Mouse (Mus musculus) left cerebral cortex, postnatal 10 days (tissue): ENCODE results near the gene Adora3. TPM values are rescaled to one million over a fixed set of nuclear protein-coding genes. Genes with fewer than 3 reads are reported as not detected.
"Not testable (repeated sequence)": the region's sequence is repeated elsewhere in the genome, so short reads cannot be mapped to it uniquely, and the experiment has no call there.

ENCODE experiments used
- DNase-seq, 2 experiments: peaks; one replicate each; pipeline ENCODE4 v3.0.0; 2021 to 2022; ENCODE audit warnings: low spot score in 2 of 2, mixed read lengths in 1 of 2; ENCODE audit errors: extremely low spot score in 1 of 2
- intact Hi-C: fragments of 180-260 bp; cut with DNase I; formaldehyde crosslinking; loops from one replicate; pipeline ENCODE4 v1.15.1; 2025
- total RNA-seq, 2 experiments: library from RNA; stranded (reverse); gene quantifications; 2 replicates each; pipeline ENCODE4 v1.2.3; 2021

Adora3 gene
- total RNA-seq, 2 experiments from 2014 or later: 0.39 to 0.45 TPM

DNA sequence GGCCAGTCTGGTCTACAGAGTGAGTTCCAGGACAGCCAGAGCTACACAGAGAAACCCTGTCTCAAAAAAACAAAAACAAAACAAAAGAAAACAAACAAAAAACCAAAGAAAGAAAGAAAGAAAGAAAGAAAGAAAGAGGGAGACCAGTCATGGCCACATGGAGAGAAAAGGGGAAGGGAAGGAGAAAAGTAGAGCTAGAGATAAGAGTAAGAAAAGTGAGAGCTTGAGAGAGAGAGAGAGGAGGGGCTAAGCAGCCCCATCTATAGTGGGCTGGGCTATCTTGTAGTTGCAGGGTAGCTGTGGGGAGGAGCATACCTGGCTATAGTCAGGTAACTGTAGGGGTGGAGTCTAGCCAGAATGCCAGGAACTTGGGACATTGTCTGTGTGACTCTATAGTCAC lies 50.1 kb downstream of the Adora3 start:
- intact Hi-C loops, DNase-seq: not testable (repeated sequence)

DNA sequence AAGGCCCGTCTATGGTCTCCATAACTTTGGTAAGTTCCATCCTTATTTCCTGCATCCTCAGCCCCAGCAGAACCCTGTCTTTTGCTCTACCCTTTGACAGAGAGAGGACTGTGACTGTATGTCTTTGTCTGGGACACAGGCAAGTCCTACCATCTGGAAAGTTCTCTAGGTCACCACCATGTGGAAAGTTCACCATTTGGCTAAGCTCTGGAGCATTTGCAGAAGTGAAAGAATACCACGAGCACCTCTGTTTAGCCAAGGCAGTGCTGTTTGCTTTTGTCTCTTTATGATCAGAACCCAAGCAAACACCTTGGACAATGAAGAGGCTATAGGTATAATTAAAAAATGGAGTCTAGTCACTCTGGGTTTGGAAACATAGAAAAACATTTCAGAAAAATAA lies 51.3 kb downstream of the Adora3 start:
- intact Hi-C loops: no loop called here
- DNase-seq: no peak

DNA sequence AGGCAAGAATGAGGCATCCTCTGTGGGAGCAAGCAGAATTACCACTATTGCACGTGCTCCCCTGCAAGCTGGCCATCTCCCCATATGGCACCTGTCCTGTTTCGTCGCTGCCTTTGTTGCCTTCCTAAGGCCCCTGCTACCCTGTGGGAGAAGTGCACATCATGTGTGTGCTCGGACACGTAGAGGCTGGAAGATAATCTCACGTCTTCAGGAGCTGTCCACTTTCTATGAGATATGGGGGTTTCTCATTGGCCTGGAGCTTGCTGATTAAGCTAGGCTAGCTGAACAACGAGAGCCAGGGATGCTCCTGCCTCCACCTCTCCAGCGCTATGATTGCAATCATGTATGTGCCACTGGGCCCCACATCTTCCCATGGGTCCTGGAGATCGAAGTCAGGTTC lies 54.0 kb downstream of the Adora3 start:
- intact Hi-C loops: no loop called here
- no peak for DNase-seq

DNA sequence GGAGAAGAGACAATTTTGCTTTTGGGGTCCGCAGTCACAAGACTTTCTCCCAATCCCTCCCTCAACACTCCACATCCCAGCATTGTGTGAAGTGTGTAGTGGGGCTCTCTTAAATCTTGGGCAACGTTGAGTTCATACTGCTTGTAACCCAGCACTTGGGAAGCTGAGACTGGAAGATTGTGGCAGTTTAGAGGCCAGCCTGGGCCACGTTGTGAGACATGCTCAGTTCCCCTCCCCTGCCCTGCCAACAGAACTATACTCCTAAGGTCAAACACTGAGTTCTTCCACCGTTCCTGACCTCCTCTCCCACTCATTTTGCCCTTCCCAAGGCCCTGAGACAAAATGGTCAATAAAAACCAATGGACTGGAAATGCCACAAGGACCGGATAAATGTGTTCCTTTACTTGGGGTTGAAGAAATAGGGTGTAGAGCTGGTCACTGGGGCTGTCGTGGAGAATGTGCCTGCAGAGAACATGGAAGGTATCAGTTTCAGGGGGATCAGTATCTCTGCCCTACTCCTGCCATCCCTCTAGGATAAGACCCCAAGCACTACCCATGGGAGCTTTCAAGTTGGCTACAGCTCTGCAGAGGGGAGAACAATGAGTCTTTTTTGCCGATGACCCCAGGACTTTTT lies 57.0 kb downstream of the Adora3 start:
- intact Hi-C loops: no loop called here

DNA sequence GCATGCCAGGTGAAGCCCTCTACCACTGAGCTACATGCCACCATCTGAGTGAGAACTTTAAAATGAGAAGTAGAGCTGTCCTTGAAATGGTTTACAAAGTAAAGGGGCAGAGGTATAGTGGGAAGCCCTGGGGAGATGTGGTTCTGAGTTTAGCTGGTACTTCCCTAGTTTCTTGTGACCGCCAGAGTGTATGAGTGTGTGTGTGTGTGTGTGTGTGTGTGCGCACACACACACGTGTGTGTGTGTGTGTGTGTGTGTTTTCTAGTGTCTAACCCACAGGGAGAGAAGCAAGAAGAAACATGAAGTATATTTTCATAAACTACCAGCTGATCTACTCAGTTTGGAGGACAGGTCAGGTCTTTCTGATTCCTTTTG lies 57.5 kb downstream of the Adora3 start:
- intact Hi-C loops: no loop called here
- no peak for DNase-seq

More for the DNA sequence above, 57.0 kb downstream of the Adora3 start:
- DNase-seq: no peak

DNA sequence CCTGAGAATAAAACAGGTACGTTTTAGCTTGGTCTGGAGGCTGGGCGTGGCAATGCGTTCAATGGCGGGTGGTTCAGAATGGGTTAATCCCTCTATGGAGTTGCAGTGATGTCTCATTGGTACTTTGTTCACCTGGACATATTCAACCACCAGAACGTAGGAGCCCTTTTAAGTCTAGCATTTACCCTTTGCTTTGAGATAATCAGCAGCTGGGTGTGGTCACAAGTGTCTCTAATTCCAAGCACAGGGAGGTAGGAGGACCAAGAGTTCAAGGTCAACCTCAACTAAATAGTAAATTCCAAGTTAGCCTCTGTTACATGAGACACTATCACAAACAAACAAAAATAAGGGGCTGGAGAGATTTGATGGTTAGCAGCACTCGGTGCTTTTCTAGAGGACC lies 58.1 kb downstream of the Adora3 start:
- DNase-seq: no peak
- intact Hi-C loops: no loop called here

DNA sequence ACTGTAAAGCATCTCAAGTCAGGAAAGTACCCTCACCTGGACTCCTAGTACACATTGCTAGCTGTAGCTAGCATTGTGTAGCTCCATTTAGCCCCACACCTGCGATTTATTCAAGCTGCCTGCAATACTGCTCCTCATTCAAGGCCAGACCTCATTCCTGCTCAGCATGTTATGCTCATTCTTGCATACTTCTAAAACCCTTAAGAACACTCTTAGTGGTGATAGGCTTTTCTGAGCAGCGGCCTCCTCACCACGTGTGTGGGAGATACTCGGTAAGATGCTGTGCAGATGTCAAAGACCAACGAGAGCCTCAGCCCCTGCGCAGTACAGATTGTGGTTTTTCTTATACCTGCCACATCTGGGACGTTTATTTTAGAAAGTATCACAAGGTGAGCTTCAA lies 59.2 kb downstream of the Adora3 start:
- DNase-seq: no peak
- intact Hi-C loops: no loop called here

DNA sequence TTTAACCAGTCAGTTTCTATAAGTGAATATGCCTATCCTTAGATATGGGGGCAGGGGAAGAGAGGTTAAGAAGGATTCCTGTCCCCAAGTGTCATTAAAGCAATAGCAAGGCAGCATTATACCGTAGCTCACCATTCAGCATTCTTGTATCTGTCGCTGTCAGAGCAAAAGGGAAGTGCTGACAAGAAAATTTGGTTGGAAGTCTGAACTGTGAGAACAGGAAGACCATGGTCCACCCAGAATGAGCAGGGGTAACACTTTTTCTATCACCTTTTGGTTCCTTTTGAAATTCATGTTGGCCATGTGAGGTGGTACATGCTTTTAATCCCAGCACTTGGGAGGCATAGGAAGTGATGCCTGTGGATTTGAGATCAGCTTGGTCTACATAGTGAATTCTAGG lies 60.4 kb downstream of the Adora3 start:
- intact Hi-C loops: no loop called here
- no peak for DNase-seq

DNA sequence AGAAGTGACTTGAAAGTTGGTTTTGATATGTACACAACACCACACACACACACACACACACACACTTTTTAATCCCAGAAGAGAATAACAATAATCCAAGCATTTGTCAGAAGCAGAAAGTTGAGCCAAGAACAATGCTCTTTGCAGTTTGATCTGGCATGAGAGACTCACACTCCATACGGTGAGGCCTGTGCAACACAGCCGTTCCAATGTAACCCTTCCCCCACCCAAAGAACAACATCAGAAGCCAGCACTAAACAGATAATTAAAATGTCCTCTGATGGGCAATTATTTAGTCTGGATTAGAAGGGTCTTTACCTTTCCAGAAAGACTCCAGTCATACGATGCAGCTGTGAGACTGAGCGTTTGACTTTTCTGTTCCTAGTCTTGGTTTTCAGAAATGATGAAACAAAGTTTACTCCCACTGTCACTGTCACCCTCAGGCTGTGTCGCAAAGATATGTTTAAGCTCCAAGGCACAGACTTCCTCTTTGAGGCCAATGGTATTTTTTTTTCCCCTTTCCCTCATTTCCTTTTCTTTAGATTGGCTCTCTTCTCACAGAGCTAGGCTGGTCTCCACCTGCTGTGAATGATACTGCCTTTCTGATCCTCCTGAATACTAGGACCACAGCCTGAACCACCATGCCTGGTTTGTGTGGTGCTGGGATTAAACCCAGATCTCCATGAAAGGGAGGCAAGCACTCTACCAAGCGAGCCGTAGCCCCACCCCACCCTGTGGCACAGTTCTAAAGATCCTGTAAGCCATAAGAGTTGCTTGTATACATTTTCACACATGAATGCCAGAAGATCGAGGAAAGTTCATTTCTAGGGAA lies 61.8 kb downstream of the Adora3 start, which contains the start of gene I830077J02Rik:
Gene I830077J02Rik, minus strand, starts transcription at position 425 of the 832 bp plus-strand sequence.
- DNase-seq: no peak
- intact Hi-C loops: no loop called here

DNA sequence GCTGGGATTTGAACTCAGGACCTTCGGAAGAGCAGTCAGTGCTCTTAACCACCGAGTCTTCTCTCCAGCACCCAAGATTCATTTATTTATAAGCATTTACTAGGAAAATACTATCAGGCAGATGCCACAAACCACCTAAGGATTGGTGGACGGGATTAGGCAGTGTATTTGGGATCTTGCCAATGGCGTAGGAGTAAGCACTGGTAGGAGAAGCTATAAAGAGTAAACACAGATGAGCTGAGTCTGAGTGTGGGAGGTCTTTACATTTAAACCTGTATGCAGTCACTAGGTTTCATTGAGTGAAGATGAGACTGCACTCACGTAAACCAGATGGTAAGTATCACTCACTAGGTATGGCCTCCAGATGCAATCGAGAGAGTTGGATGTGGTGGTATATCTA lies 63.3 kb downstream of the Adora3 start:
- intact Hi-C loops: no loop called here
- no peak for DNase-seq

DNA sequence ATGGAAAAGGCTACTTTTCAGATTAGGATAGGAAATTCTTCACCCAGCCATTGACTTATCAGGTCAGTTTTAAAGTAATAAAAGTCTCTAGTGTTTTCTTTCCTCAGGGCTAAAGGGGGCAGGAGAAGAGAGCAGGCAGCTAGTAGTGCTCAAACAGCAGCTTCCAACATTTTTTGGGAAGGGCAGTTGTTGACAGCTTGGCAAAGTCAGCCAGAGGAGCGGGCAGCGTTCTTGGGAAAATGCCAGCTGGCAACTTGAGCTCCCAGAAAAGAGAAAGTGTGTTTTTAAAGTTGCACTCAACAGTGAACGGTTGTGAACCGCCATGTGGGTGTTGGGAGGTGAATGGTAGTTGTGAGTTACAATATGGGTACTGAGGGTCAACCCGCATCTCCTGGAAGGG lies 64.4 kb downstream of the Adora3 start:
- peak; percentile 27 to 59 for DNase-seq
- intact Hi-C loops: no loop called here

DNA sequence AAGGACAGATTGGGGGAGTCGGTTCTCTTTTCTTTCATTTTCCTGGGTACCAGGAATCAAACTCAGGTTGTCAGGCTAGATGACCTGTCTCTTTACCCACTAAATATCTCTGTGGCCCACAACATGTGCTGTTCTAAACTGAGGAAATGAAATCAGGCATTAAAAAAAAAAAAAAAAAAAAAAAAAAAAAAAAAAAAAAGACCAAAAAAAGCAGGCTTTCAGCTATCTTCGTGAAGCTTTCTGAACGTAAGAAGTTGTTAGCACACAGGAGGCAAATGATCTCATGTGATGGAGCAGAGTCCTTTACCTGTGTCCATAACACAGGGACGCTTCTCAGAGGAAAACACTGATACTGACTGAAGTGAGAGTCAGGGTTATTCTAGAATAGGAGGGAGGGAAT lies 65.5 kb downstream of the Adora3 start:
- no peak for DNase-seq
- intact Hi-C loops: no loop called here

DNA sequence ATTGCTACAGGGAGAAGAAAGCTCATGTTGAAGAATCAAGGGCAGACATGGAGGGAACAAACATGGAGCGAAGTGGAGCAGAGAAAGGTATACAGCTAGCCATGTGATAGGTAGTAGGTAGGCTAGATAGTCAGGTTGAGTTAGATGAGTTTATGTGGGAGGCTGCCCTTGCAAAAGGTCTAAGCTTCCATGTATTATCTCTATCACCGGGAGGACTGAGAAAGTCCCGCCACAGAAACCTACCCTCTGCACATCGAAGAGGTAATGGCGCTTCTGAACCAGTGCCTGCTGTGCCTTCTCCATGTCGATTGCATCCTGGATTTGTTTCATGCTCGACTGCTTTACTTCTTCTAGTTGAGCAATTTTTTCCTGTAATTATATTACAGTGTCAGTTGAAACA lies 80.7 kb downstream of the Adora3 start:
- DNase-seq: no peak
- intact Hi-C loops: no loop called here

DNA sequence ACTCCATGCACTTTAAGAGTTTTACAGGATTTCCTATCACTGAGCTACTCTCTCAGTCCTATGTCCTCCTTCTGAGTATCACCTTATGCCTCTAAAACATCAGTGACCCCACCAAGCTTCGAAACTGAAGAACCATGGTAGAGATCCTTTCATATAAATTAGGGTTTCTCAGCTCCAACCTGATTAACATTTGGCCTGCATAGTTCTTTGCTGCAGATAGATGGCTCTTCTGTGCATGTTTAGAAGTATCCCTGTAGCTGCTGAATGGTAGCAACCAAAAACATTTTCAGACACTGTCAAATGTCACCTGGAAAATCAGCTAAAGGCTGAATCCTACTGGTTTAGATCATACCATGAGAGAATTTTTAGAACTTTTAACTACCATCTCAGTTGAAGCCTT lies 86.6 kb downstream of the Adora3 start:
- no peak for DNase-seq
- intact Hi-C loops: loop anchor here (5.0 kb wide), 1 partner anchor 270 kb away; the partner anchor contains the start of gene Ddx20

DNA sequence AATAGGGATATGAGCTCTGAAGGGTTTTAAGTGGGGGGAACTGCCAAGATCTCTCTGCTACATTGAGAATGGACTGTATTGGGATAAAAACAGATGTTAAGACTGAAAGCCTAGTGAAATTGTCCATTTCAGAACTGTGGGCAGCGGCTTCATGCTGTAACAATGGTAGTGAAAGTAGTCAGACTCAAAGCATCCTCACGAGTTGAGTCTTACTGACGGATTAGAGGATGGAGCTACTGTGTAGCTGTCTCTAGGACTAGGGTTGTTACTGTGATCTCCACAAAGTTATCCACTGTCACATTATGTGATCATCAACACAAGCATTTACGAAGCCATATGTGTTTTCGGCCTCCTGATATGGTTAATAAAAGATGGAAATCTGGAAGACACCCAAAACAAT lies 87.5 kb downstream of the Adora3 start:
- intact Hi-C loops: loop anchor here (5.0 kb wide), 1 partner anchor 271 kb away; the partner anchor contains the start of gene Ddx20

More for the DNA sequence above, 87.5 kb downstream of the Adora3 start:
- no peak for DNase-seq

Other genes with a start within 250 kb of the Adora3 start
- gene Ddx20, start 183.3 kb upstream of the Adora3 start, total RNA-seq: 10 to 100 TPM; 12.2 to 14.5 TPM
- gene Inka2, start 166.3 kb upstream of the Adora3 start, total RNA-seq: 10 to 100 TPM; 41.2 to 42.6 TPM
- gene Rap1a, start 69.5 kb upstream of the Adora3 start, total RNA-seq: 10 to 100 TPM; 75.7 to 86.0 TPM
- under 1 TPM in 1 of 2 experiments, not detected in 1; 0.41 TPM for gene Tmigd3, start within 50 bp of the Adora3 start, total RNA-seq
- 1 to 10 TPM; 1.1 to 1.7 TPM for gene I830077J02Rik, start 61.8 kb downstream of the Adora3 start, total RNA-seq
- gene Wdr77, start 88.5 kb downstream of the Adora3 start, total RNA-seq: 10 to 100 TPM; 62.8 to 66.1 TPM
- 100 to 1,000 TPM; 298 to 310 TPM for gene Atp5f1, start 89.2 kb downstream of the Adora3 start, total RNA-seq
- 1 to 10 TPM; 1.9 to 2.3 TPM for gene Ovgp1, start 102.9 kb downstream of the Adora3 start, total RNA-seq
- under 1 TPM in 1 of 2 experiments, not detected in 1; 0.67 TPM for gene Pifo, start 143.8 kb downstream of the Adora3 start, total RNA-seq
- gene Chil5, start 162.0 kb downstream of the Adora3 start, total RNA-seq: not detected
- gene Chia1, start 242.4 kb downstream of the Adora3 start, total RNA-seq: 1 to 10 TPM in 1 of 2 experiments, under 1 TPM in 1; 0.99 to 1.8 TPM